Mouse (Mus musculus): Measurements from ENCODE around the gene Fam20a.

GRCm38 (mm10) chr11:109760063-109760462 lies 38.0 kb upstream of the Fam20a start:
- TF ChIP-seq POLR2A (IDR thresholded peaks at IDR 0.05; ENCODE audit: borderline replicate concordance, control insufficient read depth, low read depth, low read length), result no peak
- TF ChIP-seq CTCF (IDR thresholded peaks at IDR 0.05; ENCODE audit: control insufficient read depth, insufficient read depth, low read length), result no peak
